In genomic region chr14:75077946-75078345, GRCm38 (mm10) we compare ENCODE assay signal across 17 mouse cellular contexts. TPM values are rescaled to one million over a fixed set of nuclear protein-coding genes. Genes with fewer than 3 reads are reported as not detected.
DNase-seq lines count a peak whose midpoint lies in the region; ATAC-seq and TF ChIP-seq lines count a peak whose summit lies in the region.
"Had no signal": no experiment of that assay in that cellular context is flagged by ENCODE, and none has a peak within 500 bp of the region (broad histone marks: within the 10 kb centered on the region; RNA-seq: fewer than 3 reads in every experiment).

No protein-coding gene starts in this region.

- ATAC-seq in forebrain, postnatal 0 days: no peak
- no peak for ATAC-seq in forebrain, embryonic 15.5 days (replicated peaks)

- peak; percentile 19 for DNase-seq in forebrain, postnatal 0 days
- DNase-seq in lung, postnatal 10 days: peak; percentile 22
- no peak for DNase-seq in lung, postnatal 25 days (ENCODE audit: low spot score)
- DNase-seq in adipocyte (ENCODE audit: low spot score): peak; percentile 26
- DNase-seq in brain, embryonic 14.5 days (ENCODE audit: low read depth): peak; percentile 64
- DNase-seq in ovary, adult 18-20 months (ENCODE audit: low spot score): no peak
- DNase-seq: cerebellum, adult 11 months; heart, adult 11 months; kidney, adult 9 months; right cerebral cortex, postnatal 25 days; thymus, adult 2 months had no signal

- H3K4me3 ChIP-seq in forebrain, postnatal 0 days (ENCODE audit: low read depth, low read length): no peak overlapping the region
- no peak overlapping the region for H3K4me3 ChIP-seq in forebrain, embryonic 15.5 days
- H3K4me3 ChIP-seq: erythroblast, embryonic 14.5 days; heart, embryonic 15.5 days had no signal

- H3K36me3 ChIP-seq in forebrain, postnatal 0 days (ENCODE audit: insufficient read depth): no peaks in the 10 kb centered on the region
- no peaks in the 10 kb centered on the region for H3K36me3 ChIP-seq in forebrain, embryonic 15.5 days
- H3K36me3 ChIP-seq: heart, embryonic 15.5 days had no signal

- 51% methylated on average over 6 of the region's 6 CpGs for WGBS in forebrain, postnatal 0 days
- WGBS in forebrain, embryonic 15.5 days: 46% methylated on average over 6 of the region's 6 CpGs

- TF ChIP-seq POLR2A in brain, embryonic 14.5 days (IDR thresholded peaks at IDR 0.05; ENCODE audit: borderline replicate concordance, extremely low read depth, insufficient read depth, insufficient read length, poor library complexity, severe bottlenecking): no peak

- no peaks in the 10 kb centered on the region for H3K4me1 ChIP-seq in forebrain, postnatal 0 days (ENCODE audit: insufficient read depth)
- no peaks in the 10 kb centered on the region for H3K4me1 ChIP-seq in forebrain, embryonic 15.5 days
- H3K4me1 ChIP-seq: heart, embryonic 15.5 days had no signal

- no peak overlapping the region for H3K27ac ChIP-seq in forebrain, postnatal 0 days (ENCODE audit: low read depth, low read length)
- no peak overlapping the region for H3K27ac ChIP-seq in forebrain, embryonic 15.5 days (replicated peaks)
- H3K27ac ChIP-seq: heart, embryonic 15.5 days had no signal

- no peak overlapping the region for H3K9ac ChIP-seq in forebrain, postnatal 0 days
- no peak overlapping the region for H3K9ac ChIP-seq in forebrain, embryonic 15.5 days (replicated peaks)
- H3K9ac ChIP-seq: heart, embryonic 15.5 days had no signal

- no peak for TF ChIP-seq CTCF in forebrain, postnatal 0 days (IDR thresholded peaks at IDR 0.05; ENCODE audit: low read depth)
- no peak for TF ChIP-seq CTCF in brain, embryonic 14.5 days (IDR thresholded peaks at IDR 0.05; ENCODE audit: borderline replicate concordance, extremely low read depth, insufficient read depth, insufficient read length)

- H3K9me3 ChIP-seq in forebrain, postnatal 0 days (ENCODE audit: low read length): no peaks in the 10 kb centered on the region
- H3K9me3 ChIP-seq in forebrain, embryonic 15.5 days: no peaks in the 10 kb centered on the region
- H3K9me3 ChIP-seq: heart, embryonic 15.5 days had no signal

- H3K4me2 ChIP-seq in forebrain, postnatal 0 days (ENCODE audit: low read depth): no peak overlapping the region
- H3K4me2 ChIP-seq in forebrain, embryonic 15.5 days (replicated peaks): no peak overlapping the region
- H3K4me2 ChIP-seq: heart, embryonic 15.5 days; liver, embryonic 11.5 days had no signal

- H3K27me3 ChIP-seq in forebrain, postnatal 0 days (ENCODE audit: insufficient read depth, low read length): no peaks in the 10 kb centered on the region
- H3K27me3 ChIP-seq in forebrain, embryonic 15.5 days: no peaks in the 10 kb centered on the region
- H3K27me3 ChIP-seq: heart, embryonic 15.5 days had no signal

RNA-seq across cellular contexts. Expression of gene Lrrc63, which starts 52.7 kb away (rescaled TPM):
- not detected in 2 replicates for total RNA-seq in forebrain, postnatal 0 days (2014; rRNA removed)
- polyA plus RNA-seq in forebrain, postnatal 0 days (2015; fragmentation: Nextera tagmentation; extraction: Ambion mirVana): not detected in 2 replicates
- not detected in 2 replicates for polyA plus RNA-seq in forebrain, embryonic 15.5 days (2015; fragmentation: Nextera tagmentation; extraction: Ambion mirVana)
- polyA plus RNA-seq in brain, embryonic 14.5 days (2012; rRNA removed): 0.05 TPM in 2 replicates
- total RNA-seq: layer of hippocampus, adult 8-10 months; left cerebral cortex, adult 8-10 months had no signal
- polyA plus RNA-seq: erythroblast, embryonic 14.5 days; heart, embryonic 15.5 days; liver, embryonic 11.5 days had no signal

RNA-seq across cellular contexts. Expression of gene Lcp1, which starts 53.0 kb away (rescaled TPM):
- 6.5 and 7.5 TPM in 2 replicates for total RNA-seq in forebrain, postnatal 0 days (2014; rRNA removed)
- polyA plus RNA-seq in forebrain, postnatal 0 days (2015; fragmentation: Nextera tagmentation; extraction: Ambion mirVana): 6.6 and 7.4 TPM in 2 replicates
- polyA plus RNA-seq in forebrain, embryonic 15.5 days (2015; fragmentation: Nextera tagmentation; extraction: Ambion mirVana): 11.2 and 12.4 TPM in 2 replicates
- 3.6 and 7.4 TPM in 2 replicates for polyA plus RNA-seq in brain, embryonic 14.5 days (2012; rRNA removed)

Comparison
In these comparisons a context has a peak if more than half of its experiments do, and no peak if none do; other contexts are left out.
1. DNase-seq: peak in forebrain, postnatal 0 days (single experiment), lung, postnatal 10 days (single experiment), adipocyte (single experiment) and brain, embryonic 14.5 days (single experiment); none in lung, postnatal 25 days (single experiment) and ovary, adult 18-20 months (single experiment).